Mouse (Mus musculus) forebrain, embryonic 11.5 days (tissue): ENCODE measurements at regions not wholly inside any gene's neighbourhood (a gene's known extent, or its start where the extent isn't known, plus 50 kb on each side); places are given as distances from the start of the nearest gene placed in this dataset.
"Not testable (repeated sequence)": the region's sequence is repeated elsewhere in the genome, so short reads cannot be mapped to it uniquely, and the experiment has no call there.

ENCODE experiments used
- ATAC-seq: fragments of 200-750 bp; cut with Nextera tagmentation; replicated peaks from 2 replicates; pipeline ENCODE4 v1.8.0; 2017; ENCODE audit warnings: moderate TSS enrichment; ENCODE audit not compliant: low FRiP score
- DNase-seq: peaks from one replicate; pipeline ENCODE4 v3.0.0-alpha.2; 2017; ENCODE audit warnings: low spot score
- H3K27ac ChIP-seq: fragments of 300-500 bp; sonication (generic); 2 replicates; pipeline ENCODE4 v1.5.1; 2014; ENCODE audit warnings: low read depth, low read length
- H3K27me3 ChIP-seq: fragments of 300-500 bp; sonication (generic); 2 replicates; pipeline ENCODE4 v1.6.1; 2014; ENCODE audit warnings: mild to moderate bottlenecking, low read length, mixed read lengths; ENCODE audit not compliant: control insufficient read depth, insufficient read depth
- H3K36me3 ChIP-seq: fragments of 300-500 bp; sonication (generic); 2 replicates; pipeline ENCODE4 v1.6.1; 2014; ENCODE audit warnings: mild to moderate bottlenecking, low read length, moderate library complexity, mixed read lengths; ENCODE audit not compliant: control insufficient read depth, insufficient read depth
- H3K4me1 ChIP-seq: fragments of 300-500 bp; sonication (generic); replicated peaks from 2 replicates; pipeline ENCODE4 v1.6.1; 2014; ENCODE audit warnings: low read length, mixed read lengths; ENCODE audit not compliant: control insufficient read depth, insufficient read depth
- H3K4me2 ChIP-seq: fragments of 300-500 bp; sonication (generic); 2 replicates; pipeline ENCODE4 v1.6.1; 2014; ENCODE audit warnings: low read depth, mild to moderate bottlenecking, low read length, moderate library complexity, mixed read lengths; ENCODE audit not compliant: severe bottlenecking
- H3K4me3 ChIP-seq: fragments of 300-500 bp; sonication (generic); 2 replicates; pipeline ENCODE4 v1.5.1; 2014; ENCODE audit warnings: low read depth, low read length
- H3K9ac ChIP-seq: fragments of 300-500 bp; sonication (generic); 2 replicates; pipeline ENCODE4 v1.6.1; 2014; ENCODE audit warnings: low read length
- H3K9me3 ChIP-seq: fragments of 300-500 bp; sonication (generic); 2 replicates; pipeline ENCODE4 v1.6.1; 2016; ENCODE audit warnings: low read length, mixed read lengths; ENCODE audit not compliant: control insufficient read depth
- WGBS: fragments of 180-500 bp; shearing (Covaris S2); extraction: QIAGEN DNeasy Blood & Tissue Kit; methylation state at CpG from one replicate; pipeline ENCODE4 v1.1.7; 2014; 5-methylcytosine and 5-hydroxymethylcytosine counted together

- ATAC-seq (no peak), DNase-seq (no peak)
- H3K4me3 ChIP-seq = no peak overlapping the region
- H3K4me1 ChIP-seq = no peaks in the 10 kb centered on the region
- H3K36me3 ChIP-seq = no peaks in the 10 kb centered on the region
- H3K27me3 ChIP-seq = no peaks in the 10 kb centered on the region
- 82% methylated on average over 7 of the region's 7 CpGs for WGBS
- no peak overlapping the region for H3K27ac ChIP-seq
- no peak overlapping the region for H3K9ac ChIP-seq
- no peak overlapping the region for H3K4me2 ChIP-seq
- no peaks in the 10 kb centered on the region for H3K9me3 ChIP-seq
Measured at GRCm38 (mm10) chr12:6638761-6639281, 1263.3 kb upstream of the Klhl29 start.

GRCm38 (mm10) chr12:6637771-6638305 is 1262.4 kb upstream of the Klhl29 start:
- Histone ChIP-seq H3K27me3 (no peaks in the 10 kb centered on the region), H3K27ac (no peak overlapping the region), H3K4me2 (no peak overlapping the region), H3K9ac (no peak overlapping the region), H3K36me3 (no peaks in the 10 kb centered on the region), H3K4me3 (no peak overlapping the region), H3K9me3 (no peaks in the 10 kb centered on the region), H3K4me1 (no peaks in the 10 kb centered on the region)
- ATAC-seq = no peak
- 76% methylated on average over 4 of the region's 4 CpGs for WGBS
- no peak for DNase-seq

GRCm38 (mm10) chr12:6622575-6623146 is 1247.2 kb upstream of the Klhl29 start:
- Histone ChIP-seq H3K36me3 (no peaks in the 10 kb centered on the region), H3K4me2 (no peak overlapping the region), H3K4me1 (no peaks in the 10 kb centered on the region), H3K4me3 (no peak overlapping the region), H3K27ac (peak overlapping the region; percentile 46; the same call in 1 of the 2 replicates), H3K27me3 (no peaks in the 10 kb centered on the region), H3K9ac (no peak overlapping the region), H3K9me3 (no peaks in the 10 kb centered on the region)
- peak; percentile 53 for DNase-seq
- 16% methylated on average over 1 of the region's 1 CpGs for WGBS
- peak; percentile 92 for ATAC-seq

- Histone ChIP-seq H3K4me1 (no peaks in the 10 kb centered on the region), H3K36me3 (no peaks in the 10 kb centered on the region), H3K9ac (no peak overlapping the region), H3K9me3 (no peaks in the 10 kb centered on the region), H3K4me3 (no peak overlapping the region), H3K27me3 (no peaks in the 10 kb centered on the region), H3K27ac (no peak overlapping the region), H3K4me2 (no peak overlapping the region)
- DNase-seq = no peak
- WGBS = 79% methylated on average over 1 of the region's 1 CpGs
- ATAC-seq = no peak
Measured at GRCm38 (mm10) chr12:6601111-6601510, 1225.6 kb upstream of the Klhl29 start.

GRCm38 (mm10) chr12:6595484-6595883 is 1220.0 kb upstream of the Klhl29 start:
- H3K4me3 ChIP-seq, H3K27me3 ChIP-seq, H3K9me3 ChIP-seq, H3K4me1 ChIP-seq, H3K4me2 ChIP-seq, DNase-seq, ATAC-seq, H3K27ac ChIP-seq, H3K9ac ChIP-seq, H3K36me3 ChIP-seq: not testable (repeated sequence)
- WGBS = 38% methylated on average over 3 of the region's 3 CpGs

GRCm38 (mm10) chr12:6590231-6590630 is 1214.7 kb upstream of the Klhl29 start:
- WGBS = 84% methylated on average over 2 of the region's 2 CpGs
- no peak overlapping the region for H3K4me3 ChIP-seq
- H3K27me3 ChIP-seq = no peaks in the 10 kb centered on the region
- no peak overlapping the region for H3K4me2 ChIP-seq
- no peak overlapping the region for H3K9ac ChIP-seq
- H3K9me3 ChIP-seq = no peaks in the 10 kb centered on the region
- ATAC-seq (no peak), DNase-seq (no peak)
- H3K4me1 ChIP-seq = peaks cover 4% of the 10 kb centered on the region; the same call in 1 of the 2 replicates
- H3K36me3 ChIP-seq = no peaks in the 10 kb centered on the region
- no peak overlapping the region for H3K27ac ChIP-seq

- Histone ChIP-seq H3K4me3 (no peak overlapping the region), H3K36me3 (no peaks in the 10 kb centered on the region), H3K4me2 (no peak overlapping the region), H3K4me1 (peaks cover 4% of the 10 kb centered on the region; the same call in 1 of the 2 replicates), H3K27me3 (no peaks in the 10 kb centered on the region), H3K9ac (no peak overlapping the region), H3K27ac (peak overlapping the region; percentile 59), H3K9me3 (no peaks in the 10 kb centered on the region)
- 13% methylated on average over 12 of the region's 12 CpGs for WGBS
- peak; percentile 70 for ATAC-seq
- peak; percentile 52 for DNase-seq
Measured at GRCm38 (mm10) chr12:6588031-6588701, 1212.7 kb upstream of the Klhl29 start.

- Histone ChIP-seq H3K9me3 (no peaks in the 10 kb centered on the region), H3K4me2 (no peak overlapping the region), H3K4me1 (no peaks in the 10 kb centered on the region), H3K36me3 (no peaks in the 10 kb centered on the region), H3K27me3 (no peaks in the 10 kb centered on the region), H3K9ac (no peak overlapping the region), H3K27ac (no peak overlapping the region), H3K4me3 (no peak overlapping the region)
- ATAC-seq (no peak), DNase-seq (no peak)
Measured at GRCm38 (mm10) chr12:6580195-6580594, 1204.7 kb upstream of the Klhl29 start.
